Mouse (Mus musculus): ENCODE measurements around the gene F13b. TPM values are rescaled to one million over a fixed set of nuclear protein-coding genes. Genes with fewer than 3 reads are reported as not detected.

Gene F13b
- 0.28 and 0.60 TPM in 2 replicates for polyA plus RNA-seq (2015; fragmentation: Nextera tagmentation; extraction: Ambion mirVana)

- H3K27ac ChIP-seq, result no peak within 1 kb of the TSS
- ATAC-seq (replicated peaks; ENCODE audit: low FRiP score), result no peak
- WGBS, result 83% methylated on average over 3 of the region's 3 CpGs
- no peak within 1 kb of the TSS for H3K9ac ChIP-seq
- no peak within 1 kb of the TSS for H3K4me3 ChIP-seq (replicated peaks)
- H3K4me1 ChIP-seq, result no peaks in the 10 kb centered on the region
- H3K9me3 ChIP-seq (replicated peaks), result no peaks in the 10 kb centered on the region
- no peaks in the 10 kb centered on the region for H3K27me3 ChIP-seq
- no peak within 1 kb of the TSS for H3K4me2 ChIP-seq
- no peaks in the 10 kb centered on the region for H3K36me3 ChIP-seq
These were observed at the start of gene F13b for GRCm38 (mm10) chr1:139501258-139501752. F13b (plus strand) TSS chr1:139501702.

DNA sequence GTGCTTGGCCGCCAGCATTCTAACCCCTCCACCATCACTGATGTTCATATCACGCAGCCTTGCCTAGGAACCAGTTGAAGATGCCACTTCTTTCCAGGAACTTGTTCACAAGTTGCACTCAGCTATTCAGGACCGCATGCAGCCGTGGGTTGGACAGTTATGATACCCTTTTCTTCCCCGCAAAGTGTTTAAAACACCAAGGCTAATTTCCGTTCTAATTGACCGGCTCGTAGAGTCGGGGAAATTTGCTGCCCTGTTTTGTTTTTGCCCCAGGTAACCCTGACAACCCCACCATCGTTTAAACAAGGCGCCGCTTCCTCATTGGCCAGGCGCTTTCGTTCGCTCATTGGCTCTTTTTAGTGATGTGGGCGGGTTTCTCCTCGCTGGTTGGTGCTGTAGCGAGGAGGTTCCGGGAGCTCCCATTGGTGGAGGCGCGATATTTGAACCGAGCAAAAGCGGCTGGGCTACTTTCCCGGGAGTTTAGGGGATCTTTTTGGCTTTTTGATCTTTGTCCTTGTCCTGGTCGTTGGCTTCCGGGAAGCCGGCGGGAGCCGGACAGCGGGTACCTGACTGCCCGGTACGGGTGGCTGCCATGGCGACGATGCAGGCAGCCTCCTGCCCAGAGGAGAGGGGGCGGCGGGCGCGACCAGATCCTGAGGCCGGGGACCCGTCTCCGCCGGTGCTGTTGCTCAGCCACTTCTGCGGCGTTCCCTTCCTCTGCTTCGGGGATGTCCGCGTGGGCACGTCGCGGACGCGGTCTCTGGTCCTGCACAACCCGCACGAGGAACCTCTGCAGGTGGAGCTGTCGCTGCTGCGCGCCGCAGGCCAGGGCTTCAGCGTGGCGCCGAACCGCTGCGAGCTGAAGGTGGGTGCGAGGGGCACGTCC, 46.9 kb upstream of the F13b start, which contains the start of gene Aspm:
Gene Aspm (plus strand): TSS at position 433 of the 886 bp plus-strand sequence.
- WGBS, result under 1% methylated on average over 65 of the region's 65 CpGs
- peaks cover 24% of the 10 kb centered on the region for H3K4me1 ChIP-seq
- peak within 1 kb of the TSS; percentile 66 for H3K9ac ChIP-seq
- peak within 1 kb of the TSS; percentile 79 for H3K4me3 ChIP-seq (replicated peaks)
- H3K9me3 ChIP-seq (replicated peaks), result no peaks in the 10 kb centered on the region
- peak within 1 kb of the TSS; percentile 77 for H3K27ac ChIP-seq
- no peaks in the 10 kb centered on the region for H3K27me3 ChIP-seq
- H3K4me2 ChIP-seq, result peak within 1 kb of the TSS; percentile 74
- peak; percentile 99 for ATAC-seq (replicated peaks; ENCODE audit: low FRiP score)
- peaks cover 24% of the 10 kb centered on the region for H3K36me3 ChIP-seq

- Histone ChIP-seq H3K36me3 (peaks cover 24% of the 10 kb centered on the region), H3K4me1 (peaks cover 29% of the 10 kb centered on the region), H3K9ac (peak overlapping the region; percentile 66), H3K27me3 (no peaks in the 10 kb centered on the region), H3K4me3 (replicated peaks) (peak overlapping the region; percentile 79), H3K9me3 (replicated peaks) (no peaks in the 10 kb centered on the region), H3K27ac (peak overlapping the region; percentile 77), H3K4me2 (peak overlapping the region; percentile 74)
- whole genome bisulfite sequencing, result 3% methylated on average over 17 of the region's 17 CpGs
- ATAC-seq (replicated peaks; ENCODE audit: low FRiP score), result peak; percentile 57
These were observed 46.2 kb upstream of the F13b start for GRCm38 (mm10) chr1:139455226-139455869.

DNA sequence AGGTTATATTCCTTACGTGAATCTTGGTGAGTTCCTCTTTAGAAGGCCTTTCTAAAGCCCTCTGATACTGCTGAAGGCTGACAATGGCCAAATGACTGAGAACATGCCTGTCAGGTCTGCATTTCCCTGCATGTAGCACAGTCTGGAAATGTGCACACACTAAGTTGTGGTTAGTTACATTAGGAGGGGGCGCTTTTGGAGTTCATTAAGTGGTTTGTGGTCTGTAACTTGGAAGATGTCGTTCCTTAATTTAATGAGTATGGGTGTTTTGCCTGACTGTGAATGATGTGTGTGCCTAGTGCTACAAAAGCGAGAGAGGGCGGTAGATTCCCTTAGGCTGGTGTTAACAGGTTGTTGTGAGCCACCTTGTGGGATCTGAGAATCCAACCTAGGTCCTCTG, 40.7 kb upstream of the F13b start:
- Histone ChIP-seq H3K4me2 (no peak overlapping the region), H3K9ac (no peak overlapping the region), H3K4me3 (replicated peaks) (no peak overlapping the region), H3K27ac (no peak overlapping the region), H3K9me3 (replicated peaks) (no peaks in the 10 kb centered on the region), H3K27me3 (no peaks in the 10 kb centered on the region), H3K36me3 (peaks cover 66% of the 10 kb centered on the region), H3K4me1 (peaks cover 18% of the 10 kb centered on the region)
- ATAC-seq (replicated peaks; ENCODE audit: low FRiP score), result no peak
- 79% methylated on average over 5 of the region's 5 CpGs for WGBS

- Histone ChIP-seq H3K4me2 (no peak overlapping the region), H3K4me3 (replicated peaks) (no peak overlapping the region), H3K27me3 (no peaks in the 10 kb centered on the region), H3K27ac (no peak overlapping the region), H3K4me1 (no peaks in the 10 kb centered on the region), H3K9me3 (replicated peaks) (no peaks in the 10 kb centered on the region), H3K36me3 (peaks cover 78% of the 10 kb centered on the region), H3K9ac (no peak overlapping the region)
- ATAC-seq (replicated peaks; ENCODE audit: low FRiP score), result no peak
- WGBS, result 89% methylated on average over 11 of the region's 11 CpGs
These were observed 35.6 kb upstream of the F13b start for GRCm38 (mm10) chr1:139465936-139466335.

DNA sequence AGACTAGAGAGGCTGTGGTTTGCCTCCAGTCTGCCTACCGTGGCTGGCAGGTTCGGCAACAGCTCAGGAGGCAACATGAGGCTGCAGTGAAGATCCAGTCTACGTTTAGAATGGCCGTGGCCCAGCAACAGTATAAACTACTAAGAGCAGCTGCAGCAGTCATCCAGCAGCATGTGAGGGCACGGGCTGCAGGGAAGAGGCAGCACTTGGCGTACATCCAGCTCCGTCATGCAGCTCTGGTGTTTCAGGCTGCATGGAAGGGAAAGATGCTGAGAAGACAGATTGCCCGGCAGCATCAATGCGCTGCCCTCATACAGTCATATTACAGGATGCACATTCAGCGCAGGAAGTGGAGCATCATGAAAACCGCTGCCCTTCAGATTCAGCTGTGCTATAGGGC, 22.6 kb upstream of the F13b start:
- Histone ChIP-seq H3K4me2 (no peak overlapping the region), H3K9me3 (replicated peaks) (no peaks in the 10 kb centered on the region), H3K4me3 (replicated peaks) (no peak overlapping the region), H3K27me3 (no peaks in the 10 kb centered on the region), H3K27ac (no peak overlapping the region), H3K9ac (no peak overlapping the region), H3K36me3 (peaks cover 90% of the 10 kb centered on the region), H3K4me1 (no peaks in the 10 kb centered on the region)
- WGBS, result 94% methylated on average over 11 of the region's 11 CpGs
- ATAC-seq (replicated peaks; ENCODE audit: low FRiP score), result no peak

DNA sequence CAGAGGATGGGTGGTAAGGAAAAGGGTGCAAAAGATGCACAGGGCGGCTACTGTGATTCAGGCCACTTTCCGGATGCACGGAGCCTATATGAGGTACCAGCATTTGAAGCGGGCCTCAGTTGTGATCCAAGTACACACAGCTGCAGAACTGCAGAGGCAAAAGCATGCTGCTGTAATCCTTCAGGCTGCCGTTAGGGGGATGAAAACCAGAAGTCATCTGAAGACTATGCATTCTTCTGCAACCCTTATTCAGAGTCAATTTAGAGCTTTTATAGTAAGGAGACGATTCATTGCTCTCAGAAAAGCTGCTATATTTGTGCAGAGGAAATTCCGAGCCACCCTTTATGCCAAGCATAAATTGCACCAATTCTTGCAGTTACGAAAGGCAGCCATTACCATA, 21.3 kb upstream of the F13b start:
- H3K27me3 ChIP-seq, result no peaks in the 10 kb centered on the region
- 93% methylated on average over 8 of the region's 8 CpGs for whole genome bisulfite sequencing
- H3K4me3 ChIP-seq (replicated peaks), result no peak overlapping the region
- ATAC-seq (replicated peaks; ENCODE audit: low FRiP score), result no peak
- H3K27ac ChIP-seq, result no peak overlapping the region
- H3K4me2 ChIP-seq, result no peak overlapping the region
- peaks cover 88% of the 10 kb centered on the region for H3K36me3 ChIP-seq
- no peaks in the 10 kb centered on the region for H3K9me3 ChIP-seq (replicated peaks)
- H3K4me1 ChIP-seq, result no peaks in the 10 kb centered on the region
- no peak overlapping the region for H3K9ac ChIP-seq

DNA sequence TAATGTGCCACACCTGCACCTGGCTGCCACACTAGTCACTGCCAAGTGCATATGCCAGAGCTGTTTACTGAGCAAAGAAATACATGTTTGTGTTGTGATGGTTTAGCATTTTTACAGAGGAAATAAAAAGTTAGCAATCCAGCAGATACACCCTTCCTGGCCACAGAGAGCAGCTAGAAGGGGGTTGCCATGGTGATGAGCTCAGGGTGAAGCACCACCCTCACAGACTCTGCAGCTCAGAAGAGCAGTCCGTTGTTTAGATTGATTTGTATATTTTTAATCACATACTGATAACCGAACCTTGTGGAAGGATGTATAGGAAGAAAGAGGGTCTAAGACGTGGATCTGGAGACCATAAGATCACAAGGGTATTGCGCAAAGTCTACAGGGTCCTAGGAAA, 20.4 kb upstream of the F13b start:
- H3K9ac ChIP-seq, result no peak overlapping the region

DNA sequence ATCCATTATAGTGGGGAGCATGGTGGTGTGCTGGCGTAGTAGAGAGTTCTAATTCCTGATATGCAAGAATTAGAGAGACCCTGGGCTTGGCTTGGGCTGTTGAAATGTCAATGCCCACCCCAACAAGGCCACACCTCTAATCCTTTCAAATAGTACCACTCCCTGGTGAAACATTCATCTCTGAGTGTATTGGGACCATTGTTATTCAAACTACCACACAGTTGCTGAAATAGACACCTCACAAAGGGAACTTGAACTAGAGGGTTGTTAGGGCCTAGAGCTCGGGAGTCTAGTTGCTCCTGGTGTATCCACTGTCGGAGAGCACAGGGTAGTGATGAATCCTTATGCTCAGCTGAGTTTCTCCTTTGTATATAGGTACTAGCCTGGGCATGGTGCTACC, 6.9 kb upstream of the F13b start:
- Histone ChIP-seq H3K4me3 (replicated peaks) (no peak overlapping the region), H3K36me3 (peaks cover 53% of the 10 kb centered on the region), H3K4me2 (no peak overlapping the region), H3K9me3 (replicated peaks) (no peaks in the 10 kb centered on the region), H3K27me3 (no peaks in the 10 kb centered on the region), H3K9ac (no peak overlapping the region), H3K4me1 (no peaks in the 10 kb centered on the region), H3K27ac (no peak overlapping the region)
- 93% methylated on average over 3 of the region's 3 CpGs for WGBS
- ATAC-seq (replicated peaks; ENCODE audit: low FRiP score), result no peak

More for the DNA sequence above, 20.4 kb upstream of the F13b start:
- H3K4me2 ChIP-seq, result no peak overlapping the region
- 90% methylated on average over 4 of the region's 4 CpGs for WGBS
- peaks cover 86% of the 10 kb centered on the region for H3K36me3 ChIP-seq
- ATAC-seq (replicated peaks; ENCODE audit: low FRiP score), result no peak
- no peak overlapping the region for H3K27ac ChIP-seq
- H3K27me3 ChIP-seq, result no peaks in the 10 kb centered on the region
- H3K4me3 ChIP-seq (replicated peaks), result no peak overlapping the region
- no peaks in the 10 kb centered on the region for H3K9me3 ChIP-seq (replicated peaks)
- H3K4me1 ChIP-seq, result no peaks in the 10 kb centered on the region

- Histone ChIP-seq H3K9me3 (replicated peaks) (no peaks in the 10 kb centered on the region), H3K27me3 (no peaks in the 10 kb centered on the region), H3K4me3 (replicated peaks) (no peak overlapping the region), H3K36me3 (peaks cover 45% of the 10 kb centered on the region), H3K27ac (no peak overlapping the region), H3K4me2 (no peak overlapping the region), H3K4me1 (no peaks in the 10 kb centered on the region), H3K9ac (no peak overlapping the region)
- 93% methylated on average over 2 of the region's 2 CpGs for WGBS
- ATAC-seq (replicated peaks; ENCODE audit: low FRiP score), result no peak
These were observed 6.1 kb upstream of the F13b start for GRCm38 (mm10) chr1:139495408-139495807.

DNA sequence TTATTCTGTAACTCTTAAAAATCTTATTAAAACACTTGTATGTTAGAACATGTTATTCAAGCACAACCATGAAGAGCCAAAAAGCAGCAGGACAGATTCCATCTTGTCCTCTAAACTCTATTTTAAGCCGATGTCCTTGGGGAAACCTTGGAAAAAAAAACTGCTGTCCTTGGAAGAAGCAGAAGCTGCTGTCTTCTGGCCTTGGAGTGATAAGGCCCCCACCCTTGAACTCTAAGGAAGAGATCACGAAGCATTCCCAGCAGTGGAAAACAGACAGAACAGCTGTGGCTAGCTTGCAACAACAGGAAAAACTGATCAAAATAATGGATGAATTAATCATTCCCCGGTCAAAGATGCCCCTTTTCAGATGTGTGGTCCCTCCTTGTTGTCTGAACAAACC, 5.3 kb upstream of the F13b start:
- H3K4me2 ChIP-seq, result no peak overlapping the region
- no peaks in the 10 kb centered on the region for H3K4me1 ChIP-seq
- H3K9me3 ChIP-seq (replicated peaks), result no peaks in the 10 kb centered on the region
- no peak overlapping the region for H3K4me3 ChIP-seq (replicated peaks)
- ATAC-seq (replicated peaks; ENCODE audit: low FRiP score), result no peak
- H3K27ac ChIP-seq, result no peak overlapping the region
- peaks cover 40% of the 10 kb centered on the region for H3K36me3 ChIP-seq
- H3K9ac ChIP-seq, result no peak overlapping the region
- 83% methylated on average over 3 of the region's 3 CpGs for WGBS
- H3K27me3 ChIP-seq, result no peaks in the 10 kb centered on the region

GRCm38 (mm10) chr1:139499751-139500150, 1.8 kb upstream of the F13b start:
- Histone ChIP-seq H3K4me2 (no peak overlapping the region), H3K27me3 (no peaks in the 10 kb centered on the region), H3K9ac (no peak overlapping the region), H3K36me3 (peaks cover 9% of the 10 kb centered on the region), H3K9me3 (replicated peaks) (no peaks in the 10 kb centered on the region), H3K27ac (no peak overlapping the region), H3K4me3 (replicated peaks) (no peak overlapping the region), H3K4me1 (no peaks in the 10 kb centered on the region)
- ATAC-seq (replicated peaks; ENCODE audit: low FRiP score), result no peak

Data from kidney, embryonic 15.5 days (tissue).